Mouse (Mus musculus) hindbrain, embryonic 14.5 days (tissue): Measurements from ENCODE around the gene Gm266. TPM values are rescaled to one million over a fixed set of nuclear protein-coding genes. Genes with fewer than 3 reads are reported as not detected.

Experiments used
- ATAC-seq: fragments of 200-750 bp; cut with Nextera tagmentation; 2 replicates; pipeline ENCODE4 v1.8.0; 2017; ENCODE audit warnings: moderate number of reproducible peaks, mild to moderate bottlenecking, moderate TSS enrichment, moderate library complexity; ENCODE audit not compliant: low FRiP score
- DNase-seq: peaks from one replicate; pipeline ENCODE4 v3.0.0-alpha.2; 2015; ENCODE audit warnings: low spot score
- H3K27ac ChIP-seq: fragments of 300-500 bp; sonication (generic); 2 replicates; pipeline ENCODE4 v1.5.1; 2014; ENCODE audit warnings: mild to moderate bottlenecking, moderate library complexity
- H3K27me3 ChIP-seq: fragments of 300-500 bp; sonication (generic); 2 replicates; pipeline ENCODE4 v1.6.1; 2014; ENCODE audit warnings: mild to moderate bottlenecking, low read length, mixed read lengths; ENCODE audit not compliant: control insufficient read depth, insufficient read depth
- H3K36me3 ChIP-seq: fragments of 300-500 bp; sonication (generic); replicated peaks from 2 replicates; pipeline ENCODE4 v1.6.1; 2014; ENCODE audit not compliant: control insufficient read depth, insufficient read depth
- H3K4me1 ChIP-seq: fragments of 300-500 bp; sonication (generic); replicated peaks from 2 replicates; pipeline ENCODE4 v1.6.1; 2014; ENCODE audit warnings: antibody characterized with exemption, low read length, mixed read lengths; ENCODE audit not compliant: control insufficient read depth, insufficient read depth
- H3K4me2 ChIP-seq: fragments of 300-500 bp; sonication (generic); replicated peaks from 2 replicates; pipeline ENCODE4 v1.6.1; 2014; ENCODE audit warnings: mild to moderate bottlenecking, moderate library complexity
- H3K4me3 ChIP-seq: fragments of 300-500 bp; sonication (generic); replicated peaks from 2 replicates; pipeline ENCODE4 v1.5.1; 2014; ENCODE audit warnings: mild to moderate bottlenecking, low read length
- H3K9ac ChIP-seq: fragments of 300-500 bp; sonication (generic); 2 replicates; pipeline ENCODE4 v1.6.1; 2014
- H3K9me3 ChIP-seq: fragments of 300-500 bp; sonication (generic); 2 replicates; pipeline ENCODE4 v1.6.1; 2016; ENCODE audit warnings: low read length; ENCODE audit not compliant: control insufficient read depth
- WGBS: fragments of 180-500 bp; shearing (Covaris S2); extraction: QIAGEN DNeasy Blood & Tissue Kit; methylation state at CpG from one replicate; pipeline ENCODE4 v1.1.7; 2014; 5-methylcytosine and 5-hydroxymethylcytosine counted together
- polyA plus RNA-seq: library from polyadenylated mRNA; unstranded; fragments of >200 nt; fragmentation: Nextera tagmentation; extraction: Ambion mirVana; gene quantifications from 2 replicates; pipeline ENCODE4 v1.2.1, GENCODE M21; 2014

Gene Gm266
- polyA plus RNA-seq, 1 experiment from 2014 or later: 2.6 TPM

DNA sequence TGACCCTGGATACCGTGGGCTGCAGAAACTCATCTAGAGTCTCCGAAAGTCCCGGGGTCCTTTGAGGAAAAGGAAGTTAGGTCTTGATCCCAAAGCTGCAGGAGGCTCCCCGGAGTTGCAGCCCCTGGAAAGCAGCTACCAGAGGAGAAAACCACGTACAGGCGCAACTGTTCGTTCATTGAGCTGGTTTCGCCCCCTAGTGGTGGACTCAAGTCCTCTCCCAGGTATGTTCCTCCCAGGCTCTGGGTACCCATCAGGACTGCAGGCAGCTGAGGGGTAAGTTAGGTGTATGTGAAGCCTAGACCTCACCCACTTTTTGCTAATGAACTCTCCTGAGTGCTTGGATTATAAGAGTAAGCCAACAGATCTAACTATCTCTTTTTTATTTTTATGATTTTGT lies 16.1 kb downstream of the Gm266 start:
- peak; percentile 77 for DNase-seq
- Histone ChIP-seq H3K4me1 (no peaks in the 10 kb centered on the region; the same call in 1 of the 2 replicates), H3K9ac (no peak overlapping the region), H3K27ac (no peak overlapping the region), H3K4me2 (no peak overlapping the region), H3K36me3 (no peaks in the 10 kb centered on the region), H3K4me3 (no peak overlapping the region), H3K9me3 (no peaks in the 10 kb centered on the region), H3K27me3 (no peaks in the 10 kb centered on the region)
- WGBS: 6% methylated on average over 8 of the region's 8 CpGs
- ATAC-seq: no peak

DNA sequence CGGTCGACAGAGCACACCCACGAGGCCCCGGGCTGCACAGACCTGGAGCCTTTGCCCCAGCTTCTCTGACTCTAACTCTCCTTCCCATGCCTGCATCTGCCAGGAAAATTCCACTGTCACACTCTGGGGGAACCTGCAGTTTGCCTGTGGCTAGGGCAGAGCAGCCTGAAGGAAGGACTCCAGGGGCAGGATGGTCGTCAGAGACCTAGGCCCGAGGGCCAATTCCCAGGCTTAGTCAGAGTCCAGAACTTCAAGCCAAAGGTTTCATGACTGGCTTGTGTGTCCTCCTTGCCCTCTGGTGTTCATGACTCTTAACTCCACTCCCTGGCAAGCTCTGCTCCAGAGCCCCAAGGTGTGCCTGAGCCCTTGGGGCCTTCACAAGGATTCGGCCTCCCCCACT lies 17.4 kb downstream of the Gm266 start:
- Histone ChIP-seq H3K4me3 (no peak overlapping the region), H3K36me3 (no peaks in the 10 kb centered on the region), H3K9me3 (no peaks in the 10 kb centered on the region), H3K4me1 (no peaks in the 10 kb centered on the region; the same call in 1 of the 2 replicates), H3K27ac (no peak overlapping the region), H3K4me2 (no peak overlapping the region), H3K9ac (peak overlapping the region; percentile 16; the same call in 1 of the 2 replicates), H3K27me3 (no peaks in the 10 kb centered on the region)
- no peak for DNase-seq
- 53% methylated on average over 7 of the region's 7 CpGs for WGBS
- no peak for ATAC-seq

DNA sequence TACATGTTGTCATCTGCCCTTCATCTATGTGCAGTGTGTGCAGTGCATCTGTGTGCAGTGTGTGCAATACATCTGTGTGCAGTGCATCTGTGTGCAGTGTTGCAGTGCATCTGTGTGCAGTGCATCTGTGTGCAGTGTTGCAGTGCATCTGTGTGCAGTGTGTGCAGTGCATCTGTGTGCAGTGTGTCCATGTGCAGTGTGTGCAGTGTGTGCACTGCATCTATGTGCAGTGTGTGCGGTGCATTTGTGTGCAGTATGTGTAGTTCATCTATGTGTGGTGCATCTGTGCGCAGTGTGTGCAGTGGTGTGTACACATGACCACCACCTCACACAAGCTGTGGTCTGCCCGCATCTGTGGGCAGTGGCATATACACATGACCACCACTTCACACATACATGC lies 19.3 kb downstream of the Gm266 start:
- no peak for ATAC-seq
- Histone ChIP-seq H3K4me1 (no peaks in the 10 kb centered on the region), H3K4me2 (no peak overlapping the region), H3K36me3 (no peaks in the 10 kb centered on the region), H3K27me3 (no peaks in the 10 kb centered on the region), H3K9me3 (no peaks in the 10 kb centered on the region), H3K4me3 (no peak overlapping the region), H3K27ac (no peak overlapping the region), H3K9ac (no peak overlapping the region)
- WGBS: 96% methylated on average over 3 of the region's 3 CpGs
- DNase-seq: no peak

DNA sequence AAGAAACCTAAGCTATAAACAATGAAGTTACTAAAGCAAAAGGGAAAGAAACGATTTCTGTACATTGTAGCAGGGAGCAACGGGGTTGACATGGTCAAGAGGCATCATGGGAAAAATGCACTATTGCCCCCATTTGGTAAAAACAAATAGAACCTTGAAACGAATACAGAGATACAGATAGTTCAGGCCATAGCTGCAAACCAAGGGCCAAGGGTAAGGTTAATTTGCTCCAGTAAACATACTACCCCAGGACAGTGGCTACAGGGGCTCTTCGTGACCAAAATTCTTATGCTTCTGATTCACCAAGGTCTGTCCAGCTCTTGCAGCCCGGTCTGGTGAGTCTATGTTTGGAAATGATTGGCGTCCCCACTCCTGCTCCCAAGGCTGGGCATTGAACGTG lies 22.1 kb downstream of the Gm266 start:
- H3K9ac ChIP-seq: no peak overlapping the region
- ATAC-seq (no peak), DNase-seq (no peak)
- no peaks in the 10 kb centered on the region for H3K4me1 ChIP-seq
- WGBS: 84% methylated on average over 7 of the region's 7 CpGs
- H3K27me3 ChIP-seq: no peaks in the 10 kb centered on the region
- H3K27ac ChIP-seq: no peak overlapping the region
- H3K9me3 ChIP-seq: no peaks in the 10 kb centered on the region
- no peak overlapping the region for H3K4me3 ChIP-seq
- H3K36me3 ChIP-seq: no peaks in the 10 kb centered on the region
- H3K4me2 ChIP-seq: no peak overlapping the region

- H3K9ac ChIP-seq: no peak overlapping the region
- no peak overlapping the region for H3K4me3 ChIP-seq
- H3K9me3 ChIP-seq: no peaks in the 10 kb centered on the region
- H3K27me3 ChIP-seq: 0 out of 2 replicates have a peak, but pooled peaks cover 12% of the 10 kb centered on the region
- H3K36me3 ChIP-seq: no peaks in the 10 kb centered on the region
- ATAC-seq (no peak), DNase-seq (no peak)
- no peaks in the 10 kb centered on the region for H3K4me1 ChIP-seq
- WGBS: 74% methylated on average over 1 of the region's 1 CpGs
- H3K27ac ChIP-seq: no peak overlapping the region
- H3K4me2 ChIP-seq: no peak overlapping the region
These were observed 27.9 kb downstream of the Gm266 start for GRCm38 (mm10) chr12:111457742-111458141.

- Histone ChIP-seq H3K4me1 (no peaks in the 10 kb centered on the region), H3K9ac (no peak overlapping the region), H3K4me3 (no peak overlapping the region), H3K9me3 (no peaks in the 10 kb centered on the region), H3K27ac (no peak overlapping the region), H3K4me2 (no peak overlapping the region), H3K27me3 (peaks cover 26% of the 10 kb centered on the region), H3K36me3 (no peaks in the 10 kb centered on the region)
- ATAC-seq: no peak
- DNase-seq: no peak
- 63% methylated on average over 8 of the region's 8 CpGs for WGBS
These were observed 29.8 kb downstream of the Gm266 start for GRCm38 (mm10) chr12:111455860-111456259.

DNA sequence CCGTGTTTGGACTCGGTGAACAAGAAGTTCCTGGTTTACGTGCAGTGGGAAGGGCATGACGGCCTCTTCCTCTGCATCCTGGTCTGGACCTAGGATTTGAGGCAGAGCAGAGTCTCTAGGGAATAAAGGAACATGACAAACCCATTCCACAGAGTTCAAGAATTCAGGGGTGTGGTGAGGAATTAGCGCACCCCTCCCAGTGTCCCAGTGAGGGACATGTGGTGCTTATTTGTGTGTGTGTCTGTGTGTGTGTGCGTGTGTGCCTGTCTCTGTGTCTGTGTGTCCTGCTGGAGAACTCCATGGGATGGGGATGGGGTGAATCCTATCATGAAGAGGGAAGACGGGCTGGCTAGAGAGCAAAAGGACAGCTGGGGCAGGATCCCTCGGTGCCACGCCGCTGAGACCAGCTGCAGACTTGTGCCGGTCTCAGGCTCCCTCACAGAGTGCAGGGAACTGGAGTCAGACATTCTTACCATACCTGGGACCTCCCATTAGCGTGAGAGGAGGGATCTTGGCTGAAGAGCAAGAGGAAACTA lies 30.2 kb downstream of the Gm266 start:
- 77% methylated on average over 12 of the region's 12 CpGs for WGBS
- ATAC-seq: no peak
- Histone ChIP-seq H3K4me3 (no peak overlapping the region), H3K27ac (no peak overlapping the region), H3K4me1 (no peaks in the 10 kb centered on the region), H3K27me3 (peaks cover 30% of the 10 kb centered on the region), H3K36me3 (no peaks in the 10 kb centered on the region), H3K9ac (no peak overlapping the region), H3K9me3 (no peaks in the 10 kb centered on the region), H3K4me2 (no peak overlapping the region)
- DNase-seq: no peak

DNA sequence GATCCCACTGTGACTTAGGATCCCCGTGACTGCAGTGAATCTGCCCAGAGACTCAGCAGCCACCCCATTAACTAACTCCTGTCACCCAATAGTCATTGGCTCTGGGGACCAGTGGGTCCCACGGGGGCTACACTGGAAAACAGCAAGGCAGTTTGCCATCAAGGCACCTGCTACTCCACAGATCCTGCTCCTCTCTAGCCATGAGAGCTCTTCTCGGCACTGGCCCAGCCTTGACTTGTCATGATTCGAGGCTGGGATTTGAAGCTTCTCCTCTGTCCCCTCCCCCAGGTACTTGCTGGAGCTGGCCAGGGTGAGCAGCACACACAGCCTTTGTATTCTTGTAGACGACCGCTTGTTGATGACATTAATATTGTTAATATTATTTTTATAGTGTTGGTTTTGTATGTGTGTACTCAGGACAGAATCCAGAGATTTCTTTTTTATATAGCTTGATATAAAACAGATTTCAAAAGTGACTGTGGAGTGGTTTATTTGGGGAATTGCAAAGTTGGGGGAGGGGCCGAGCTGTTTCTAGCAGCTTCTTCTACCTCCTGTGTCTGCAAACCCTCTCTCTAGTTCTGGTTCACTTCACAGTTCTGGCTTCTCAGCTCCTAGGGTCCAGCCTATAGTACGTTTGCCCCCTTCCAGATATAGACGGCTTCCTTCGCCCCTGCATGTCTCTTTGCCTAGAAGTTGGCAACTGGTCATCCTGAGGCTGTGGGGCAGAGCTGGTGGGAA lies 30.9 kb downstream of the Gm266 start:
- Histone ChIP-seq H3K9me3 (no peaks in the 10 kb centered on the region), H3K27ac (no peak overlapping the region), H3K9ac (no peak overlapping the region), H3K4me1 (no peaks in the 10 kb centered on the region), H3K36me3 (no peaks in the 10 kb centered on the region), H3K4me3 (no peak overlapping the region), H3K4me2 (no peak overlapping the region), H3K27me3 (peaks cover 37% of the 10 kb centered on the region)
- WGBS: 71% methylated on average over 10 of the region's 10 CpGs
- DNase-seq (no peak), ATAC-seq (no peak)

GRCm38 (mm10) chr12:111454021-111454420 lies 31.6 kb downstream of the Gm266 start:
- H3K4me1 ChIP-seq: no peaks in the 10 kb centered on the region
- no peak overlapping the region for H3K4me2 ChIP-seq
- no peak overlapping the region for H3K4me3 ChIP-seq
- DNase-seq (no peak), ATAC-seq (no peak)
- peaks cover 44% of the 10 kb centered on the region for H3K27me3 ChIP-seq
- no peak overlapping the region for H3K9ac ChIP-seq
- WGBS: 38% methylated on average over 4 of the region's 4 CpGs
- no peaks in the 10 kb centered on the region for H3K9me3 ChIP-seq
- no peak overlapping the region for H3K27ac ChIP-seq
- no peaks in the 10 kb centered on the region for H3K36me3 ChIP-seq
